Mouse (Mus musculus) liver, embryonic 14.5 days (tissue): ENCODE data around the gene Art4.

Experiments used
- CTCF ChIP-seq: IDR thresholded peaks from 2 replicates; pipeline ENCODE4 v1.5.1; 2016; ENCODE audit warnings: antibody characterized with exemption, low read depth, control low read depth
- EP300 ChIP-seq: IDR thresholded peaks from 2 replicates; pipeline ENCODE4 v1.6.1; 2016; ENCODE audit warnings: antibody characterized with exemption, low read depth

DNA sequence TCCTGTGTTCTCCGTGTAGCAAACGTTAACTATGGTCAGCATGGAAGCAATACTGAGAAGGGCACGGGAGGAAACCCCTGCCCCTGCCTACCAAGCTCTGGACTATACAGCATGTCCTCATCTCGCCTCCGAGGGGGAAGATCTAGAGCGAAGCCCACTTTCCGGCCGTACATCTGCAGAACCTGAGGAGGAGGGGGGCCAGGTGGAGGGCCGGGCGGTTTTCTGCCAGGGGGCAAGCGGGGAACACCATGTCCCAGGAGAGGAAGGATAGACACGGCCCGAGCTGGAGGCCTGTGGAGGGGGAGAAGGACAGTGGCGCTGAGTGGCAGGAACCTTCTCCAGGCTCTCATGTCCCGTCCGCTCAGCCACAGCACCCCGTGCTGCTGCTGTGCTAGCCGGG lies 36.4 kb downstream of the Art4 start:
- TF ChIP-seq EP300 = no peak
- no peak for TF ChIP-seq CTCF
